Mouse (Mus musculus) liver, embryonic 14.5 days (tissue): ENCODE data around the gene Lamb3. TPM values are rescaled to one million over a fixed set of nuclear protein-coding genes. Genes with fewer than 3 reads are reported as not detected.
"Not testable (repeated sequence)": the region's sequence is repeated elsewhere in the genome, so short reads cannot be mapped to it uniquely, and the experiment has no call there.

Experiments used
- ATAC-seq: fragments of 200-750 bp; cut with Nextera tagmentation; 2 replicates; pipeline ENCODE4 v1.8.0; 2017; ENCODE audit warnings: moderate number of reproducible peaks, mild to moderate bottlenecking, moderate library complexity; ENCODE audit not compliant: insufficient read depth
- DNase-seq, 3 experiments: peaks; one replicate each; pipeline ENCODE4 v3.0.0-alpha.2; 2012 to 2013; ENCODE audit warnings: low read depth in 3 of 3, low spot score in 3 of 3
- H3K27ac ChIP-seq: fragments of 300-500 bp; sonication (generic); 2 replicates; pipeline ENCODE4 v1.5.1; 2014; ENCODE audit warnings: moderate library complexity, mild to moderate bottlenecking, control low read depth, inconsistent platforms
- H3K27me3 ChIP-seq: fragments of 300-500 bp; sonication (generic); 2 replicates; pipeline ENCODE4 v1.6.1; 2014; ENCODE audit warnings: mild to moderate bottlenecking, low read length, moderate library complexity; ENCODE audit not compliant: control insufficient read depth, insufficient read depth
- H3K36me3 ChIP-seq: fragments of 300-500 bp; sonication (generic); replicated peaks from 2 replicates; pipeline ENCODE4 v1.6.1; 2014; ENCODE audit warnings: low read depth; ENCODE audit not compliant: control insufficient read depth, insufficient read depth
- H3K4me1 ChIP-seq, 2 experiments: fragments of 200-500 bp in 1 of 2; fragments of 300-500 bp in 1 of 2; sonication (generic) in 1 of 2; replicated peaks; 2 replicates each; pipeline ENCODE4 v1.6.1; 2012 to 2014; ENCODE audit warnings: antibody characterized with exemption in 1 of 2, inconsistent platforms in 1 of 2, low read length in 1 of 2; ENCODE audit not compliant: control insufficient read depth in 2 of 2, insufficient read depth in 2 of 2
- H3K4me2 ChIP-seq: fragments of 300-500 bp; sonication (generic); 2 replicates; pipeline ENCODE4 v1.6.1; 2014; ENCODE audit warnings: low read depth, mild to moderate bottlenecking, control low read depth, moderate library complexity
- H3K4me3 ChIP-seq, 2 experiments: fragments of 200-500 bp in 1 of 2; fragments of 300-500 bp in 1 of 2; sonication (generic) in 1 of 2; 2 replicates each; pipeline ENCODE4 v1.5.1; 2012 to 2014; ENCODE audit warnings: low read depth in 2 of 2, low read length in 2 of 2, mild to moderate bottlenecking in 2 of 2, control low read depth in 1 of 2, inconsistent platforms in 1 of 2, moderate library complexity in 1 of 2; ENCODE audit not compliant: insufficient read depth in 1 of 2
- H3K9ac ChIP-seq: fragments of 300-500 bp; sonication (generic); replicated peaks from 2 replicates; pipeline ENCODE4 v1.6.1; 2014; ENCODE audit warnings: mild to moderate bottlenecking, control low read depth, moderate library complexity
- H3K9me3 ChIP-seq: fragments of 300-500 bp; sonication (generic); 2 replicates; pipeline ENCODE4 v1.6.1; 2016; ENCODE audit warnings: low read length, mixed read lengths; ENCODE audit not compliant: control insufficient read depth
- CTCF ChIP-seq: IDR thresholded peaks from 2 replicates; pipeline ENCODE4 v1.5.1; 2016; ENCODE audit warnings: antibody characterized with exemption, low read depth, control low read depth
- EP300 ChIP-seq: IDR thresholded peaks from 2 replicates; pipeline ENCODE4 v1.6.1; 2016; ENCODE audit warnings: antibody characterized with exemption, low read depth
- WGBS: fragments of 180-500 bp; shearing (Covaris S2); extraction: QIAGEN DNeasy Blood & Tissue Kit; methylation state at CpG from one replicate; pipeline ENCODE4 v1.1.7; 2014; ENCODE audit not compliant: insufficient replicate concordance; 5-methylcytosine and 5-hydroxymethylcytosine counted together
- polyA plus RNA-seq, 2 experiments: library from polyadenylated mRNA; depleted of rRNA in 1 of 2; stranded (reverse) in 1 of 2; unstranded in 1 of 2; fragments of >200 nt; fragmentation: Nextera tagmentation in 1 of 2; extraction: Ambion mirVana in 1 of 2; gene quantifications; 2 replicates each; pipeline versions ENCODE4 v1.2.1 to v1.2.3; 2012 to 2014

The Lamb3 gene
- polyA plus RNA-seq, 2 experiments, result 0.17 to 0.28 TPM

- no peak for ATAC-seq
- no peaks in the 10 kb centered on the region for H3K9me3 ChIP-seq
- no peak overlapping the region for H3K4me3 ChIP-seq
- H3K27me3 ChIP-seq, result no peaks in the 10 kb centered on the region
- WGBS, result 67% methylated on average over 7 of the region's 7 CpGs
- H3K27ac ChIP-seq, result no peak overlapping the region
- no peaks in the 10 kb centered on the region for H3K36me3 ChIP-seq
- no peak overlapping the region for H3K4me2 ChIP-seq
- DNase-seq, result no peak
- no peak overlapping the region for H3K9ac ChIP-seq
- H3K4me1 ChIP-seq, result no peaks in the 10 kb centered on the region
- TF ChIP-seq EP300, result no peak
- TF ChIP-seq CTCF, result no peak
These were observed 43.9 kb downstream of the Lamb3 start for GRCm38 (mm10) chr1:193251386-193251785.

GRCm38 (mm10) chr1:193252616-193253015, 45.1 kb downstream of the Lamb3 start:
- Histone ChIP-seq H3K4me1 (no peaks in the 10 kb centered on the region), H3K4me3 (no peak overlapping the region), H3K9me3 (no peaks in the 10 kb centered on the region), H3K4me2 (no peak overlapping the region), H3K9ac (no peak overlapping the region), H3K27ac (no peak overlapping the region), H3K36me3 (no peaks in the 10 kb centered on the region), H3K27me3 (no peaks in the 10 kb centered on the region)
- WGBS, result 31% methylated on average over 5 of the region's 5 CpGs
- TF ChIP-seq CTCF (no peak), EP300 (no peak)
- no peak for DNase-seq
- ATAC-seq, result no peak

- H3K9ac ChIP-seq, H3K27me3 ChIP-seq, ATAC-seq, H3K27ac ChIP-seq, H3K4me2 ChIP-seq, H3K4me3 ChIP-seq, H3K9me3 ChIP-seq, H3K36me3 ChIP-seq, DNase-seq, H3K4me1 ChIP-seq: not testable (repeated sequence)
- WGBS, result 30% methylated on average over 3 of the region's 3 CpGs
These were observed 46.4 kb downstream of the Lamb3 start for GRCm38 (mm10) chr1:193253895-193254294.

GRCm38 (mm10) chr1:193255032-193255431, 47.5 kb downstream of the Lamb3 start:
- no peak overlapping the region for H3K9ac ChIP-seq
- WGBS, result 60% methylated on average over 8 of the region's 8 CpGs
- no peak for DNase-seq
- no peak overlapping the region for H3K4me3 ChIP-seq
- H3K4me1 ChIP-seq, result no peaks in the 10 kb centered on the region
- H3K4me2 ChIP-seq, result no peak overlapping the region
- no peak for ATAC-seq
- no peaks in the 10 kb centered on the region for H3K27me3 ChIP-seq
- H3K36me3 ChIP-seq, result no peaks in the 10 kb centered on the region
- no peak overlapping the region for H3K27ac ChIP-seq
- no peaks in the 10 kb centered on the region for H3K9me3 ChIP-seq
- TF ChIP-seq EP300, result no peak
- TF ChIP-seq CTCF, result no peak

- no peaks in the 10 kb centered on the region for H3K36me3 ChIP-seq
- ATAC-seq, result no peak
- H3K27me3 ChIP-seq, result no peaks in the 10 kb centered on the region
- no peaks in the 10 kb centered on the region for H3K4me1 ChIP-seq
- H3K4me2 ChIP-seq, result no peak overlapping the region
- no peaks in the 10 kb centered on the region for H3K9me3 ChIP-seq
- peak; percentile 35; the same call in 1 of the 2 replicates for TF ChIP-seq CTCF
- no peak for TF ChIP-seq EP300
- 19% methylated on average over 3 of the region's 3 CpGs for WGBS
- DNase-seq, result no peak
- H3K27ac ChIP-seq, result no peak overlapping the region
- no peak overlapping the region for H3K9ac ChIP-seq
- H3K4me3 ChIP-seq, result no peak overlapping the region
These were observed 48.2 kb downstream of the Lamb3 start for GRCm38 (mm10) chr1:193255488-193256288.
